Mouse (Mus musculus) 3T3-L1 (cell line): ENCODE data around the gene Scand1.

Experiments used
- DNase-seq: peaks from one replicate; pipeline ENCODE4 v3.0.0-alpha.2; 2015; ENCODE audit warnings: low read depth, low spot score

The Scand1 gene

DNA sequence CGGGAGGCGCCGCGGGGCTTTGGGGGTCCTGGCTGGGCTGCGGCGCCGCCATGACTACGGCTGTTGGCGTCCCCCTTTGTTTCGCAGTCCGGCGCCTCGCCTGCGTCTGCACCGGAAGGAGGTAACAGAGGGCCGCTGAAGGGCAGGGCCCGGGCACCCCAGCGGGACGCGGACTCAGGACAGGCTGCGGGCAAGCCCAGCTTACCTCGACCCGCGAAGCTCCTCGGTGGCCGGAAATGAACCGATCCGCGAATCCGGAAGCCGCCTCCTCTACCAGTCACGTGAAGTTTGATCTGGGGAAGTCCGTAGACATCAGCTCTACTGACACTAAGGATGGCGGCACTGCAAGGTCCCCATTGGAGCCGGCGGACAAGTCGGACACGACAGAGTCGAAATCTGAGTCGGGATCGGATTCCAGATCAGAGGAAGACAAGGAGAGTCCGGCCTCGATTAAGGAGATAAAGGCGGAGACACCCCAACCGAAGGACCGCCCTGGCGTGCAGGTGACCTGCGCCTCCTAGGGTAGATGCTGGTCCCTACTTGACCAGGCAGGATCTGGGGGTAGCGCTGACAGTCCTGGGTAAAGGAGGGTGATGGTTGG is at the start of gene Scand1, which contains the start of gene Cnbd2:
Gene Scand1, minus strand, starts transcription at position 408 of the 601 bp plus-strand sequence.
Gene Cnbd2, plus strand, starts transcription at position 3 of the 601 bp plus-strand sequence.
- DNase-seq, result peak; percentile 94

DNA sequence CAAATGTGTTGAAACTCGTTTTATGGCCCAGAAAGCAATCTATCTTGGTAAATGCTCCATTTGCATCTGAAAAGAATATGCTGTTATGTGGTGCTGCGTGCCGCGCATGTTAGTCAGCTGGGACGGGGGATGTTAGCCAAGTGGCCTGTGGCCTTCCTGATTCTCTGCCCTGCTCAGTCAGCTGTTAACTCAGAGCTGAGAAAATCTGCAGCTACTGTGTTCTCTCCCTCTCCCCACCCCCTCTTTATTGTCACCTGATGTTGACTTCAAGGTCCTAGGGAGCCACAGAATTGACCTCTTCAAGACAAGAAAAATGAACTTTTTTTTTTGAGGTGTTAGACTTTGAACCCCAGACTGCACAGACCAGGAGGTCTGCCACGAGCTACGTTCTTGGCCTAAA is 43.5 kb upstream of the Scand1 start:
- no peak for DNase-seq

DNA sequence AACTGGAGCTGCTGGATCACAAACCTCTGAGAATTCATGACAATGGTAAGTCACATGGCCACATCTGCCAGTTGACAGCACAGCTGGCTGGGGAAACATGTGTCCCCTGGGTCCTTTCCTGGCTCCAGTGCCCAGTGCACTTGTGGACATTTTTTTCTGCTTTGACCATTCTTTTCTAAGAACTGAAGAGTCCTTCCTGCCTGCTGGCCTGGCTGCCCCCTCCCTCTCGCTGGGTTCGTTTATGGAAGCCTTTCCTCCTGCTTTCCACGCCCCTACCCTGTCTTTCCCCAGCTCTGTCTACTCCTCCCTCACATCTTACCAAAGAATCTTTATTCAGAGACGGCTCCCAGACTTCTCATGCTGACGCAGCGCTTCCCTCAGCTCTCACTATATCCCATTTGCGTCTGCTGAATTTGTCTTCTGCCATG is 40.8 kb upstream of the Scand1 start:
- DNase-seq, result peak; percentile 66

DNA sequence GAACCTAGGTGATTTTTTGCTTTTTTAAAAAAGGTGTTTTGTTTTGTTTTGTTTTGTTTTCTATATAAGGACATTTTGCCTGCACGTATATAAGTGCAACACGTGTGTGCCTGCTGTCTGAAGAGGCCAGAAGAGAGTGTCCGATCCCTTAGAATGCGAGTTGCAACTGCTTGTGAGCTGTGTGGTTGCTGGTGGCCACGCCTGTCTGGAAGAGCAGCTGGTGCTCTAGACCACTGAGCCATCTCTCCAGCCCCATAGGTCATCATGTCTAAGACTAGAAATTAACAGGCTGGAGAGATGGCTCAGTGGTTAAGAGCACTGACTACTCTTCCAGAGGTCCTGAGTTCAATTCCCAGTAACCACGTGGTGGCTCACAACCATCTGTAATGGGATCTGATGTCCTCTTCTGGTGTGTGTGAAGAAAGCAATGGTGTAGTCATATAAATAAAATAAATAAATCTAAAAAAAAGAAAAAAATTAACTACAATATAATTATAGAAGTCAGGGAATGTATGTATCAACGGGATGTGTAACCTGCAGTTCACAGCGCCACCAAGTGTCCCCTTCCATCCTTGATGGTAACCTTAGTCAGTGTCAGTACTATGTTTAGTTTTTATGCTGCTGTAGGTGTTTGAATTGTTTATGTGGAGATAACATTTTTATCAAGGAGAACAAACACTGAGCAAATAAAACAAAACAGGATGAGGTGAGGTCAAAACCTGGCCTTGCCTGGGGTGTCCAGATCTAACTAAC is 40.1 kb upstream of the Scand1 start:
- no peak for DNase-seq

DNA sequence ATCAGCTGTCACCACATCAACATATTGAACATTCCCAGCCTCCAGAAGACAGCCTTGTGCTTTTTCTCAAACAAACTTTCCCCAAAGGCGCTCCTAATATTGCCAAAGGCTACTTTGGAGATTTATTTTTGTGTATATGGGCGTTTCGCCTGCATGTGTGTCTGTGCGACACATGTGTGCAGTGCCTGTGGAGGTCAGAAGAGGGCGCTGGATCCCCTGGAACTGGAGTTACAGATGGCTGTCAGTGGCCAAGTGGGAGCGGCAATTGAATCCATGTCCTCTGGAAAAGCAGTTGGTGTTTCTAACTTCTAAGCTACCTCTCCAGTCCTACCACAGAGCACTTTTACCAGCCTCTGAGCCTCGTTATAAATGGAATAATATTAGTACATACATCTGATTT is 38.7 kb upstream of the Scand1 start:
- peak; percentile 32 for DNase-seq

DNA sequence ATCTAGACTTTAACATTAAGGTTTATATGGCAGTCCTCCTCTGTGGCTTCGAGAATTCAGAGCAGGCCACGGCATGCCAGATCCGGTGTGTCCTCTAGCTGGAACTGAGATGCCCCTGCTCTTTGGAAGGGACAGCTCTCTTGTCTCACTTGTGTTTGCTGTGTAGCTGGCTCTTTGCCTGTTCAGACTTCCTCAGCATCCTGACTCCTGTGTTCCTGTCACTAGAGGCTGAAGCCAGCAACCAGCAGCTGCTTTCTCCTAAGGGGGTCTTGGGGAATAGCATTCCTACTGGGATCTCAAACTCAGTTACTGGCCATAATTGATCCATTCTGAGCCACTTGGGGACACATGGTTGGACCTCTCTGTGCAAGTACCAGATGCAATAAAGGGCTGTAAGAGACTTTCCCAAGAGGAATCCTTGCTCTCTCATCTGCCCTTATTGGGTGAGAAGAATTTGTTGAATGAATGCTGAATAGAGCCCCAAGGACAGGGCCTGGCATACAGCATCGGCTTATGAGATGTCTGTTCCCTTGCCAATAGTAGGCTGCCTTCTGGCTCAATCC is 36.9 kb upstream of the Scand1 start:
- no peak for DNase-seq

DNA sequence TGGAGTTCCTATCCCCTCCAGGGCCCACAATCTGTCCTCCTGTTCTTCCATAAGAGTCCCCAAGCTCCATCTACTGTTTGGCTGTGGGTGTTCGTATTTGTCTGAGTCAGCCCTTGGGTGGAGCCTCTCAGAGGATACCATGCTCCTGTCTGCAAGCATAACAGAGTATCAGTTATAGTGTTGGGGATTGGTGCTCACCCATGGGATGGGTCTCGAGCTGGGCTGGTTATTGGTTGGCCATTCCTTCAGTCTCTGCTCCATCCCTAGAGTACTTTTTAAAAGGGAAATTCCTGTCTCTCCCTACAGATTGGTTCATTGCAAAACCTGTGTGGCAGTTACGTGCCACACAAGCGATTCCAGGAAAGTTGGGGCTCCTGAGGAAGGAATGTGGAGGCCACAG is 36.3 kb upstream of the Scand1 start:
- peak; percentile 45 for DNase-seq

DNA sequence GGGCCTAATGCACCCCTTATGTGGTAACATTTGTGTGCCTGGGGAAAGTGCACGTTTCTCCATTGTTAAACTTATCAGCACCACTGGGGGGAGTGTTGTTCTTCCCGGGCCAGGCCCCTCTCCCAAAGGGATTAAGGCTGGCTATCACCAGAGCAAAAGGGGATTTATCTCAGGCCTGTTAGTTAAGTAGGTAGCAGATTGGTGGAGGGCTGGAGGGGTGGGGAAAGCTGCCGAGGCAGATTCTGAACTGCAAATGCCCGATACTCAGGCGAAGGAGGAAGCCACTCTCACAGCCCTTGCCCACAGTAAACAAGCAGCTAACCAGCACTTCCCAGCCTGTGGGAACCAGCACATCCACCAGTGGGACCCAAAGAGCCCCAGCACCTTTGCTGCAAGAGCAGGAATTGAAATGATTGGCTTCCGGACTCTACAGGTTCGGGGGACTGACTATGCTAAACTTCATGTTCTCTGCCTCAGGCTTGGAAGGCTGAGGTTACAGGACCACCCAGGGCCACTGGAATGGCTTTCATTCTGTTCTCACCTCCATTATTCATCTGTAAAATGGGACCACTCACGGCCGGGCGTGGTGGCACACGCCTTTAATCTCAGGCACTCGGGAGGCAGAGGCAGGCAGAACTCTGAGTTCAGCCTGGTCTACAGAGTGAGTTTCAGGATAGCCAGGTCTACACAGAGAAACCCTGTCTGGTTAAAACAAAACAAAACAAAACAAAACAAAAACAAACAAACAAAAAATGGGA is 32.5 kb upstream of the Scand1 start:
- DNase-seq, result peak; percentile 81

DNA sequence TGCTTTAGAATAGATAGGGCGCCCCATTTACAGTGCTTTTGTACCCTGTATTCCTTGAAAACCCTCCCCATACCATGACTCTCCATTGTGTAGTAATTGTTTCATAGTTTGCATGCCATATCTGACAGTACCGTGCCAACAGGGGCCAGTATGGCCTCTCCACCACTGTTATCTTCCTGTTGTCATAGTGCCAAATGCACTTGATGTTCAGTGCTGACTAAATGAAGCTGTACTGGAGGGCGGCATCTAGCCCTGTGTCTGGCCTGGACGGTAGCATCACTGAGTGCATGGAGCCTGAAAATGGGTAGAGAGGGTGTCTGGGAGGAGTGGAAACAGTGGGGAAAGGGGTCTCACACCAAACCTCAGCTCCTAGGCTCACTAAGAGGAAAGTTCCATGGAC is 27.6 kb upstream of the Scand1 start:
- DNase-seq, result no peak

DNA sequence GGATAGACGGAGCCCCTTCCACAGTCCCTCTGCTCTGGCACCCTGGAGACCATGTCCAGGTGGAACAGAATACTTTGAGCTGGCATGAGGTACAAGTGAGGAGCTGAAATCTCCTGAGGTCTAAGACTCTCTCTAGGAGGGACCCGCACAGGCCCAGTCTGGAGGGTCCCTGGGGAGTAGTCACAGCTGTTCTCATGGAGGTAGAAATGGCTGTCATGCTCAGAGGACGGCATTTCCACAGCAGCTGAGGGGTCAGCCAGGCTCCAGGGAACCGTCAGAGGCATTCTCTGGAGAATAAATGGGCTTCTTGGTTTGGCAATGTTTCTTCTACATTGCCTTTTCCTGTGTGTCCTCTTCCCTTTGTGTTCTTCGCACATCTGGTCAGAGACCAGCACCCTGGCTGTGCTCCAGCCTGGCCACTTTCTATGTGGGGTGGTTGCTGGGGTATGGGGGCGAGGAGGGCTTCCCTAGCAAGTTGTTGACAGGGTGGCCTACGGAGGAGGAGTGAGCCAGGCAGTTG is 19.0 kb upstream of the Scand1 start:
- no peak for DNase-seq

DNA sequence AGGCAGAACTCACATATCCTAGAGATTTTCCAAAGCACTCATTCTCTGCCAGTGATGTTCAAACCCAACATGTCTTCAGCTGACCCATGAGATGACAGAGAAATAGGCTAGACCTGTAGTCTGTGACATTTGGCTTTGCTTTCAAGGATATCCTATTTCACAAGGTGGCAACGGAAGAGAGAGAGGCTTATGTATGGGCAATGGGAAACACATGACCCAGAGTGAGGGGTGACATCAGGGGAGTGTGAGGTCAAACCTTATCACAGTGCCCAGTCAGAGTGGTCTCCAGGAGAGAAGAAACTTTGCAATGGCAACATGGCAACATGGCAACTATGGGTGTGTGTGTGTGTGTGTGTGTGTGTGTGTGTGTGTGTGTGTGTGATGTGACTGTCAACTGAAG is 18.2 kb upstream of the Scand1 start:
- DNase-seq, result no peak

DNA sequence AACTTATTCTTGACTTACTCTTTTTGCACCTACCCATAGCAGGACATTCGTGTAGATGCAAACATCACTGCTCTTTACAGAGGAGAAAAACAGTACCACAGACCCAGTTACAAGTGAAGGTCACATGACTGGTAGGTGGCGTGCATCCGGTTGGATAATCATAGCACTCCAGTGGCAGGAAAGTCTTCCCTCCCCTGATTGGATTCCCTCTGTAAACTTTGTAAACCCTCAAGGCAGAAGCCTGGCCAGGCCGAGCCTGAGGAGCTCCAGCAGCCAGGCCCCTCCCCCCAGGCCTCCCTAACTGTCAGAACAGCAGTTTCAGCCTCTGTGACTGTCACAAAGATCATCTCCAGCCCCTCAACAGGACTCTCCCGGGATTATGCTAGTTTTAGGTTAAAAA is 12.2 kb upstream of the Scand1 start:
- no peak for DNase-seq

DNA sequence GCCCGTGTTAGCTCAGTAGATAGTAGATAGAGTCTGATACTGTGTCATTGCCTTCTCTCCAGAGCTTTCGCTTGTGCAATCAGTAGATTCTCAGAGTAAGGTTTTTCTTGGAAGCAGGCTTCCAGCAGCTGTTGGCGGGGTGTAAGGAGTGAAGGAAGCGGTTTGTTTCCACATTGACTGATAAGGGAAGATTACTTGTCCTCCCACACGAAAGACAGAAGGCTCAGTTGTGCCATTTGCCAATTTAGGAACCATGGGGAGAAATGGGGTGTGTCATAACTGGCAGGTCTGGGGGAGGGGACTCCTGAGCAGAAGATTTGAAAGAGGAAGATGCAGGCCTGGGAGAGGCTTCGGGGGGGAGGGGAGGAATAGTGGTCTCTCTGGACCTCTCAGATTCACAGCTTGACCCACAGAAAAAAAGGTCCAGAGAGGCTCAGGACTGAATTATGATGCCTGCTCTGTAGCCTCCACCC is 11.6 kb upstream of the Scand1 start:
- no peak for DNase-seq

DNA sequence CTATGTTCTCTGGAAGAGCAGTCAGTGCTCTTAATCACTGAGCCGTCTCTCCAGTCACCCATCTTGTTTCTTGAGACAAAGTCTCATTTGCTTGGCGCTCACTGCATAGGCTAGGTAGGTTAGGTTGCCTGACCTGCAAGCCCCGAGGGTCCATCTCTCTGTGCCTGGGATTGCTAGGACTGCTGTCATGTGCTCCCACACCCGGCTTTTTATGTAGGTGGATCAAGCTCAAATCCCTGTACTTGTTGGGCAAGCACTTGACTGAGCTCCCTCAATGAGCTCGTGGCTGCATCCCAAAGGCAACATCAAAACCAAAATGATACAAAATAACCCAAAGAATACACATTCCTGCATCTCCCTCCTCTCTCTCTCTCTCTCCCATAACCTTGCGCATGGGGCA is 9.0 kb upstream of the Scand1 start:
- DNase-seq, result no peak

DNA sequence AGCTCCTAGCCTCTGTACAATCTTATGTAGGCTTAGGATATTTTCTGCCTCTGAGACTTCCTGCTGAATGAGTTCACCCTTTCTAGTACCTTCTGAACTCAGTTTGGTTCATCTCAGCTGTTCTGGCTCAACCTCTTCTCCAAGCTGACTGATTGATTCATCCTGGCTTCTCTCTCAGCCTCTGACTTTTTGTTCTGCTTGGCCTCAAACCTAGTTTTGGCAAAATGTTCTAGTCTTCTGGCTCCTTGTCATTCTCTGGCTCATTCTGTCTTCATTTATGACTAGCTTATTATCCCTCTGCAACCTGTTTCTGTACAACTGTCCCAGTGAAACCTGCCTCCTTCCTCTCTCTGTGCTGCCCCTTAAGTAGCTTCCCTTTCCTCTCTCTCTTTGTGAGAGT is 6.0 kb upstream of the Scand1 start:
- no peak for DNase-seq

DNA sequence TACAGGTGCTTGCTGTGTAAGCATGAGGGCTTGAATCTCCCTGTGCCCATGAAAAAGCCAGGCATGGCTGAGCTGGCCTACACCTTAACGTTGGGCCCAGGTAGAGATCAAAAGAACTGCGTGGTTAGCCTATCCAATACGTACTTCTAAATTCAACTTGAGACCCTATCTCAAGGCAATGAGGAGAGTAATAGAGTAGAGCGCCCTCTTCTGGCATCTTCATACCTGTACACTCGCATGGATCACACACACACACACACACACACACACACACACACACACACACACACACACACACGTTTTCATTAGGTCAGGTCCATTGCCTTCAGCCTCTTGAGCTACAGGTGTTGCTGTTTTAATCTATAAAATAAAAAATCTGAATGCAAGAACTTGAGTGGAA is 2.3 kb upstream of the Scand1 start:
- DNase-seq, result no peak

DNA sequence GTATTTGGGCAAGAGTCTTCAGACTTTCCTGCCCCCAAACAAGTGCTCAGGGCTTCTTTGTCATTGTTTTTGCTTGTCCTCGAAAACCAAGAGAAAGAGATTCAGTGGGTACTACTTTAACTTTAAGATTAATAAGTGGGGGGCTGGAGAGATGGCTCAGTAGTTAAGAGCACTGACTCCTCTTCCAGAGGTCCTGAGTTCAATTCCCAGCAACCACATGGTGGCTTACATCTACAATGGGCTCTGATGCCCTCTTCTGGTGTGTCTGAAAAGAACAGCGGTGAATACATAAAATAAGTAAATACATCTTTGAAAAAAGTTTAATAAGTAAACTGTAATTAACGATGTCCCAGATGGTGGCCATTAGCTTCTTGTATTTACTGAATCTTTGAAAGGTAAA is 649 bp upstream of the Scand1 start:
- peak; percentile 63 for DNase-seq

DNA sequence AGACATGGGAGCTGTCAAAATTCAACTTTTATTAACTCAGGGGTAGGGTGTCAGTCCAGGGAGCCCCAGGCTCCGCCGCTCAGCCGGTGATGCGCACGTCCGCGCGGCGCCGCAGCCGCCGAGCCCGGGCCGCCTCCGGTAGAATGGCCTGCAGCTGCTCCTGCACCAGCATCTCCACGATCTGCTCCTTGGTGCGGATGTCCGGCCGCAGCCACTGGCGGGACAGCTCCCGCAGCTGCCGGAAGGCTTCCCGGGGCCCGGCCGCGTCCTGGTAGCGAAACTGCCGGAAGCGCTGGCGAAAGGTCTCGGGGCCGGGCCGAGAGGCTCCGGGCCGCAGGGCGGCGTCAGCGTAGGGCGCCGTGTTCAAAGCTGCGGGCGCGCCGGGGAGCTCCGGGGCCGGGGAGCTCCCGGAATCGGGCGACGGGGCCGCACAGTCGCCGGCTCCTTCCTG is 638 bp downstream of the Scand1 start:
- peak; percentile 58 for DNase-seq

DNA sequence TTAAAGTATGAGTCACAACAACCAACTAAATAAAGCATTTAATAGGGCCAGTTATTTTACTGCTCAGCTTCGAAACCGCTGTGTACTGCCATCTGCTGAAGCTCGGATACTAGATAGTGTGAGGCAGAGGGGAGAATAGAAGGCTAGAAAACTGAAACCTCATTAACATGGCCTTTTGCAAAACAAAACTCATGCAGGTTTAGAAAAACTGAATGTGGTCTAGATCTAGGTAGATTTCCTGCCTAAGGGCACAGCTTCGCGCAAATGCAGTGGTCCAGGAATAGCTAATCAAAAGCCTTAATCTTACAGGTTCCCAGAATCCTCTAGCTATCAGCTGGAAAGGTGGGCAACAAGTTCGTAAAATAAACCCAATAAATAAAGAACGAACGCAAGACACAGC is 1.1 kb downstream of the Scand1 start:
- DNase-seq, result peak; percentile 45

DNA sequence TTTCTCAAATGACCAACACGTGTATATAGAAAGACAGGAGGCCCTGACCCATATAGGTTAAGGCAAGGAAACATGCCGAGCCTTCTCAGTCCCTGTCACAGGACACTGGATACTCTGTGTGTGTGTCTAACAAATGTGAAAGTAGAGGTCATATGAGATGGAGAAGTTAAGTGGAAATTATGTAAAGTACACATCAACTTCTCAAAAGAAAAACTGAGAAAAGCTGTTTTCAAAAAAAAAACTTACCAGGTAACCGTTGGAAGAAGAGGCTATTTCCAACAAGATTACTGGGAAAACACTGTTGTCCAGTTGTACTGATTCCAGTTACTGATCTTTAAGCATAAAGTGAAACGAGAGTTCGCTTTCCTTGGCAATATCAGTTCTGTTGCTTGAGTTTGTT is 1.6 kb downstream of the Scand1 start:
- no peak for DNase-seq

DNA sequence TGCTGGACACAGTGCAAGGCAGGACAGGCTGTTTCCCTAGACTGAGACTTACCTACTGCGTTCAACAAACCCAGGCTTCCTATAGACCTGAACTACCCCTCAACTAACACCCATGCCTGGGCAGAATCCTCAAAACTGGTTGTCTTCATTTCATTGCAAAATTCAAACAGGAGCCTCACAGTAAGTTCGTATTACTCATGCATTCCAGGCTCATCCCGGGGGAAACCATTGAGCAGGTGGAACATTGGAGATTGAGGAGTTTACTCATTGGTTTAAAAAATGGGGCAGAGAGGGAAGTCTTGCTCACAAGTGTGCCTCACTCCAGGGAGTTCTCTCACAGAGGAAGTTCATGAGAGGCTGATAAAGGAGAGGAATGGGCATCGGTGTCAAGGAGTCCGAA is 2.0 kb downstream of the Scand1 start:
- DNase-seq, result peak; percentile 61

DNA sequence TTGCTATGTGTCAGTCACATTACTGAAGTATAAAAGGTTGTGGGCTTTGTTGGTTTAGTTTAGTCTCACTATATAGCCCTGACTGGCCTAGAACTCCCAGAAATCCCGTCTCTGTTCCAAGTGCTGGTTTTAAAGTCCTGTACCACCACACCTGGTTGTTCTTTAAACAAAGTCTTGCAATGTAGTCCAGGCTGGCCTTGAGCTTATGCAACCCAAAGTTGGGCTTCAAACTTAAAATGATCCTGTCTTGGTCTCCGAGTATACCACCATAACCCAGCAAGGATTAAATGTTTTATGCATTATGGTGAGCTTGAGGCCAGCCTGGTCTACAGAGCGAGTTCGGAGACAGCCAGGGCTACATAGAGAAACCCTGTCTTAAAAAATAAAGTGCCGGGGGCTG is 2.6 kb downstream of the Scand1 start:
- DNase-seq, result no peak
